Mouse (Mus musculus): ENCODE data around the gene Zfp292. TPM values are rescaled to one million over a fixed set of nuclear protein-coding genes. Genes with fewer than 3 reads are reported as not detected.
"Not testable (repeated sequence)": the region's sequence is repeated elsewhere in the genome, so short reads cannot be mapped to it uniquely, and the experiment has no call there.

The Zfp292 gene
- polyA plus RNA-seq, 1 experiment from 2014 or later: 19.1 TPM

DNA sequence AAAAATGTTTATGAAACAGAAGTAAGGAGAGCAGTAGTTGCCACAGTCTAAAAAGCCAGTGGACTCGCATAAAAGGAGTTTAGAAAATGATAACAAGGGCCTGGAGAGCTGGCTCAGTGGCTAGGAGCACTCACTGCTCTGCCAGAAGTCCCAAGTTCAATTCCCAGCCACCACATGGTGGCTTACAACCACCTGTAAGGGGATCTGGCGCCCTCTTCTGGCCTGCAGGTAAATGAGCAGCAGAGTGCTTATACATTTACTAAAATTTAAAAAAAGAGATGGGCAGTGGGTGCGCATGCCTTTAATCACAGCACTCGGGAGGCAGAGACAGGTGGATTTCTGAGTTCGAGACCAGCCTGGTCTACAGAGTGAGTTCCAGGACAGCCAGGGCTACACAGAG, 22.6 kb upstream of the Zfp292 start:
- H3K4me2 ChIP-seq (ENCODE audit: low read length): no peak overlapping the region
- no peaks in the 10 kb centered on the region for H3K9me3 ChIP-seq (ENCODE audit: control insufficient read depth, low read length)
- H3K27me3 ChIP-seq (replicated peaks; ENCODE audit: control insufficient read depth, insufficient read depth, low read length): no peaks in the 10 kb centered on the region
- no peak for ATAC-seq
- no peak overlapping the region for H3K27ac ChIP-seq (ENCODE audit: low read depth, low read length)
- H3K9ac ChIP-seq (ENCODE audit: low read depth, low read length): no peak overlapping the region
- WGBS: 66% methylated on average over 5 of the region's 5 CpGs
- no peaks in the 10 kb centered on the region for H3K36me3 ChIP-seq (ENCODE audit: control insufficient read depth, insufficient read depth, low read length)
- no peak overlapping the region for H3K4me3 ChIP-seq (ENCODE audit: low read length)
- H3K4me1 ChIP-seq (ENCODE audit: control insufficient read depth, insufficient read depth, low read depth, low read length): no peaks in the 10 kb centered on the region

GRCm38 (mm10) chr4:34901582-34901981, 18.8 kb upstream of the Zfp292 start:
- H3K36me3 ChIP-seq (ENCODE audit: control insufficient read depth, insufficient read depth, low read length); H3K9me3 ChIP-seq (ENCODE audit: control insufficient read depth, low read length); H3K4me2 ChIP-seq (ENCODE audit: low read length); H3K27ac ChIP-seq (ENCODE audit: low read depth, low read length); H3K4me3 ChIP-seq (ENCODE audit: low read length); ATAC-seq; H3K27me3 ChIP-seq (replicated peaks; ENCODE audit: control insufficient read depth, insufficient read depth, low read length); H3K9ac ChIP-seq (ENCODE audit: low read depth, low read length); H3K4me1 ChIP-seq (ENCODE audit: control insufficient read depth, insufficient read depth, low read depth, low read length): not testable (repeated sequence)
- WGBS: 93% methylated on average over 3 of the region's 3 CpGs

DNA sequence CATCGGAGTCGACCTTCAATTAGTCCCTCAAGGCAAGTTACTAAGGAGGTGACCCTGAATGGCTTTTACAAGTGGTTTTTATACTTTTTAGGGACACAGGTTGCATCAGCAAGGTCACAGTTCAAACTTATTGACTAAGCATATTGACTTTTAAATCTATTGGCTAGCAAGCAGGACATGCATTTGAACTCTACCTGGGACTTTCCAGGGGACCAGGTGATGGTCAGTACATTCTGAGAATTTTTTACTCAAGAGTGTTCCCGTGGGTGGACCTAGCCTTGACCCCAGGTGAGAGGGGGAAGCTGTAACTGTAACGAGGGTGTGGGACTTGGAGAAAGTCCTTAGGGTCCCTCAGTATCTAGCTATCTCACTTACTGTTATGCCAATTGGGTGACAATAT, 18.4 kb upstream of the Zfp292 start:
- H3K4me1 ChIP-seq (ENCODE audit: control insufficient read depth, insufficient read depth, low read depth, low read length): no peaks in the 10 kb centered on the region
- no peaks in the 10 kb centered on the region for H3K36me3 ChIP-seq (ENCODE audit: control insufficient read depth, insufficient read depth, low read length)
- H3K4me2 ChIP-seq (ENCODE audit: low read length): no peak overlapping the region
- H3K4me3 ChIP-seq (ENCODE audit: low read length): no peak overlapping the region
- 83% methylated on average over 4 of the region's 4 CpGs for WGBS
- ATAC-seq: no peak
- H3K9me3 ChIP-seq (ENCODE audit: control insufficient read depth, low read length): no peaks in the 10 kb centered on the region
- H3K27me3 ChIP-seq (replicated peaks; ENCODE audit: control insufficient read depth, insufficient read depth, low read length): no peaks in the 10 kb centered on the region
- H3K9ac ChIP-seq (ENCODE audit: low read depth, low read length): no peak overlapping the region
- H3K27ac ChIP-seq (ENCODE audit: low read depth, low read length): no peak overlapping the region

GRCm38 (mm10) chr4:34900155-34900554, 17.4 kb upstream of the Zfp292 start:
- Histone ChIP-seq H3K9ac (ENCODE audit: low read depth, low read length) (no peak overlapping the region), H3K27ac (ENCODE audit: low read depth, low read length) (no peak overlapping the region), H3K27me3 (replicated peaks; ENCODE audit: control insufficient read depth, insufficient read depth, low read length) (no peaks in the 10 kb centered on the region), H3K9me3 (ENCODE audit: control insufficient read depth, low read length) (no peaks in the 10 kb centered on the region), H3K4me3 (ENCODE audit: low read length) (no peak overlapping the region), H3K4me2 (ENCODE audit: low read length) (no peak overlapping the region; the same call in 1 of the 2 replicates), H3K36me3 (ENCODE audit: control insufficient read depth, insufficient read depth, low read length) (no peaks in the 10 kb centered on the region), H3K4me1 (ENCODE audit: control insufficient read depth, insufficient read depth, low read depth, low read length) (no peaks in the 10 kb centered on the region)
- 54% methylated on average over 9 of the region's 9 CpGs for WGBS
- ATAC-seq: peak; percentile 65

DNA sequence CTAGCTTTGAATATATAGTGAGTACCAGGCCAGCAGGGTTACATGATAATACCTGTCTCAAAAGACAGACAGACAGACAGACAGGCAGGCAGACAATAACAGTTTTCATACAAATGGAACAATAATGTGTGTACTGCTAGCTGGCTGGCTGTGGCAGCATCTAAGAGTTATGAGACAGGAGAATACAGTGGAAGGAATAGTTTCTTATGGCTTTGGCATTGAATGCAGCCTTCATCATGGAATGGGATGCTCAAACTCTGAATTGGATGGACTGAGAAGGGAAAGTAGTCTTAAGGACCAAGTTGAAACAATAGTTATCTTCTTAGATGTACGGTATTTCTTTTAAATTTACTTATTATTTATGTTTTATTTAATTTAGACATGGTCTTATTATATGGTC, 16.6 kb upstream of the Zfp292 start:
- WGBS: 88% methylated on average over 1 of the region's 1 CpGs
- H3K27me3 ChIP-seq (replicated peaks; ENCODE audit: control insufficient read depth, insufficient read depth, low read length): no peaks in the 10 kb centered on the region
- ATAC-seq: no peak
- no peaks in the 10 kb centered on the region for H3K36me3 ChIP-seq (ENCODE audit: control insufficient read depth, insufficient read depth, low read length)
- no peak overlapping the region for H3K9ac ChIP-seq (ENCODE audit: low read depth, low read length)
- H3K4me3 ChIP-seq (ENCODE audit: low read length): no peak overlapping the region
- H3K4me2 ChIP-seq (ENCODE audit: low read length): no peak overlapping the region
- no peaks in the 10 kb centered on the region for H3K9me3 ChIP-seq (ENCODE audit: control insufficient read depth, low read length)
- H3K27ac ChIP-seq (ENCODE audit: low read depth, low read length): no peak overlapping the region
- no peaks in the 10 kb centered on the region for H3K4me1 ChIP-seq (ENCODE audit: control insufficient read depth, insufficient read depth, low read depth, low read length)

GRCm38 (mm10) chr4:34898497-34898896, 15.7 kb upstream of the Zfp292 start:
- ATAC-seq: no peak
- no peaks in the 10 kb centered on the region for H3K4me1 ChIP-seq (ENCODE audit: control insufficient read depth, insufficient read depth, low read depth, low read length)

DNA sequence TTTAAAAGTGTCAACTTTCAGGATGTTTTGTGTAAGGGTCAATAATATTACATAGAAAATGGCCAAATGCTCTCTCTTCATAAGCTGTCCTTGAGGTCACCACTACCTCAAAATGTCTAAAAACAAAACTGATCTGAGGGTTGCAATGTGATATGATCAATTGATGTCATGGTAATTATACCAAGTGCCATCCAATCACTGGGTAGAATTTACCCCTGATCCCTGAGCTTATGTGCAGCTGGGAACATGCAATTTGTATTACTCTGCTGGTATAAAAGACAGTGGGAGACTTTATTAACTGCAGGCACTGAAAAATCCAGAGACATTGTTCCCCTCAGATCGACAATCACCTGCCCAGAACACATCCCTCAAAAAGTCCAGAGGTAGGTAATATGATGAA, 10.7 kb upstream of the Zfp292 start, which contains the start of gene Cga:
Gene Cga, plus strand, starts transcription at position 301 of the 400 bp plus-strand sequence.
- Histone ChIP-seq H3K9ac (ENCODE audit: low read depth, low read length) (no peak within 1 kb of the TSS), H3K36me3 (ENCODE audit: control insufficient read depth, insufficient read depth, low read length) (no peaks in the 10 kb centered on the region), H3K4me3 (ENCODE audit: low read length) (no peak within 1 kb of the TSS), H3K27me3 (replicated peaks; ENCODE audit: control insufficient read depth, insufficient read depth, low read length) (peaks cover 4% of the 10 kb centered on the region), H3K9me3 (ENCODE audit: control insufficient read depth, low read length) (no peaks in the 10 kb centered on the region), H3K4me1 (ENCODE audit: control insufficient read depth, insufficient read depth, low read depth, low read length) (no peaks in the 10 kb centered on the region), H3K27ac (ENCODE audit: low read depth, low read length) (no peak within 1 kb of the TSS), H3K4me2 (ENCODE audit: low read length) (no peak within 1 kb of the TSS)
- 70% methylated on average over 1 of the region's 1 CpGs for WGBS
- no peak for ATAC-seq

More at GRCm38 (mm10) chr4:34898497-34898896, 15.7 kb upstream of the Zfp292 start:
- Histone ChIP-seq H3K9me3 (ENCODE audit: control insufficient read depth, low read length) (no peaks in the 10 kb centered on the region), H3K4me2 (ENCODE audit: low read length) (no peak overlapping the region), H3K27me3 (replicated peaks; ENCODE audit: control insufficient read depth, insufficient read depth, low read length) (no peaks in the 10 kb centered on the region), H3K4me3 (ENCODE audit: low read length) (no peak overlapping the region), H3K27ac (ENCODE audit: low read depth, low read length) (no peak overlapping the region), H3K36me3 (ENCODE audit: control insufficient read depth, insufficient read depth, low read length) (no peaks in the 10 kb centered on the region), H3K9ac (ENCODE audit: low read depth, low read length) (no peak overlapping the region)
- 78% methylated on average over 2 of the region's 2 CpGs for WGBS

DNA sequence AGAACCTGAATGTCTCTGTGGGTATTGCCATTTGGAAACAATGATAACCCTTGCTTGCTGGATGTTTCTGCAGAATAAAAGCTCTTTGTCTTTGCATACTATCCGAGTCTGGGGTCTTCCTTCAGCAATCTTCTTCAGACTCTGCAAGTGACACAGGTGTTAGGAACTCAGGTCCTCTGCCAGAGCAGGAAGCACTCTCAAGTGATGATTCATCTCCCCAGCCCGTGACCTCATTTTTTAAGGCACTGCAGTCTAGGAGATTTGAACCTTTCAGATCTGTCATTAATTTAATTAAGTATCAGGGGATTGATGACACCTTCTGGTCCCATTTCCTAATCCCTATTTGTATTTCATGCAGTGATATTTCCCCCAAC, 7.0 kb upstream of the Zfp292 start:
- no peaks in the 10 kb centered on the region for H3K9me3 ChIP-seq (ENCODE audit: control insufficient read depth, low read length)
- H3K9ac ChIP-seq (ENCODE audit: low read depth, low read length): no peak overlapping the region
- H3K4me1 ChIP-seq (ENCODE audit: control insufficient read depth, insufficient read depth, low read depth, low read length): peaks cover 4% of the 10 kb centered on the region
- no peak overlapping the region for H3K4me2 ChIP-seq (ENCODE audit: low read length)
- no peak overlapping the region for H3K27ac ChIP-seq (ENCODE audit: low read depth, low read length)
- WGBS: 27% methylated on average over 2 of the region's 2 CpGs
- peaks cover 4% of the 10 kb centered on the region for H3K27me3 ChIP-seq (replicated peaks; ENCODE audit: control insufficient read depth, insufficient read depth, low read length)
- H3K36me3 ChIP-seq (ENCODE audit: control insufficient read depth, insufficient read depth, low read length): no peaks in the 10 kb centered on the region
- ATAC-seq: no peak
- H3K4me3 ChIP-seq (ENCODE audit: low read length): no peak overlapping the region

DNA sequence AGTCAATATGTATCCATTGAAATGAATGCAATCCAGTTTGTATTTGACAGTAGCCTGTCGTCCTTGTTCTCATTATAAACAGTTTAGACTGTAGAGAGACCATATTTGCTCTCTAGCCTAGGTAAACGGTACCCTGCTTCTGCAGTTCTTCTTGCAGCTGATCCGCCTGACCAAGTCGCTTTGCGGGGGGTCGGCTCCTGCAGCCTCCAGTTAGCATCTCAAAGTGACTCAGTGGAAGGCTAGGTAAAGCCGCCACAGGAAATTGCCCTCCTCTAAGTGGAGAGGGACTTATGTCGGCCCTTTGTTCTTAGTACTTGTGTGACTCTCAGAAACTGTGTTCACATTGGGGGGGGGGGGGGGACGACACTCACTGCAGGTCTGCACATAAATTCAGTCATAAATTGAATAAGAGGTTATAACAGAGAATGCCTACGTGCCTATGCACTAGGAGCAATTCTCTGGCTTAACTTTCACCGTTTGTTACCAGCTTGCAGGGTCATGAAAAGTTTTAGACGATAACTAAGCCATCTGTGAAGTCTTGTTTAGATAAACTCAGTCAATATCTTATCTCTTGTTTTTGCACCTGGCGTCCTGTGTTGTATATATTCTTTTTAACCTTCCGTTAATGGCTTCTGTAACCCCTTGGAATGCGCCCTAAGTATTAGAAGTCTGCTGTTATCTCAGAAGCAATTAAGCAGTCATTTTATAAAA, 6.5 kb upstream of the Zfp292 start:
- Histone ChIP-seq H3K9me3 (ENCODE audit: control insufficient read depth, low read length) (no peaks in the 10 kb centered on the region), H3K4me2 (ENCODE audit: low read length) (no peak overlapping the region), H3K9ac (ENCODE audit: low read depth, low read length) (no peak overlapping the region), H3K4me1 (ENCODE audit: control insufficient read depth, insufficient read depth, low read depth, low read length) (peaks cover 4% of the 10 kb centered on the region), H3K27ac (ENCODE audit: low read depth, low read length) (no peak overlapping the region), H3K36me3 (ENCODE audit: control insufficient read depth, insufficient read depth, low read length) (no peaks in the 10 kb centered on the region), H3K4me3 (ENCODE audit: low read length) (no peak overlapping the region), H3K27me3 (replicated peaks; ENCODE audit: control insufficient read depth, insufficient read depth, low read length) (peaks cover 4% of the 10 kb centered on the region)
- WGBS: 13% methylated on average over 15 of the region's 15 CpGs
- no peak for ATAC-seq

Data from hindbrain, embryonic 16.5 days (tissue).